Mouse (Mus musculus): Measurements from ENCODE around the gene A4gnt. TPM values are rescaled to one million over a fixed set of nuclear protein-coding genes. Genes with fewer than 3 reads are reported as not detected.

Gene A4gnt
- polyA plus RNA-seq, 1 experiment from 2014 or later, result not detected

- Histone ChIP-seq H3K36me3 (no peaks in the 10 kb centered on the region), H3K4me1 (replicated peaks) (no peaks in the 10 kb centered on the region), H3K4me3 (no peak overlapping the region), H3K9me3 (no peaks in the 10 kb centered on the region), H3K27me3 (no peaks in the 10 kb centered on the region), H3K4me2 (no peak overlapping the region), H3K27ac (replicated peaks) (no peak overlapping the region), H3K9ac (no peak overlapping the region)
- ATAC-seq (ENCODE audit: low FRiP score, low read depth), result no peak
- 92% methylated on average over 11 of the region's 11 CpGs for WGBS
Observed at GRCm38 (mm10) chr9:99620196-99620595, 7.9 kb downstream of the A4gnt start.

GRCm38 (mm10) chr9:99622034-99622433, 9.7 kb downstream of the A4gnt start:
- WGBS, result 86% methylated on average over 1 of the region's 1 CpGs
- no peak for ATAC-seq (ENCODE audit: low FRiP score, low read depth)

GRCm38 (mm10) chr9:99622966-99623365, 10.7 kb downstream of the A4gnt start:
- H3K9me3 ChIP-seq, result no peaks in the 10 kb centered on the region
- no peaks in the 10 kb centered on the region for H3K27me3 ChIP-seq
- H3K4me3 ChIP-seq, result no peak overlapping the region
- no peak for ATAC-seq (ENCODE audit: low FRiP score, low read depth)
- no peak overlapping the region for H3K9ac ChIP-seq
- no peak overlapping the region for H3K27ac ChIP-seq (replicated peaks)
- no peaks in the 10 kb centered on the region for H3K4me1 ChIP-seq (replicated peaks)
- H3K36me3 ChIP-seq, result no peaks in the 10 kb centered on the region
- H3K4me2 ChIP-seq, result no peak overlapping the region
- WGBS, result 61% methylated on average over 2 of the region's 2 CpGs

More at GRCm38 (mm10) chr9:99622034-99622433, 9.7 kb downstream of the A4gnt start:
- Histone ChIP-seq H3K27ac (replicated peaks) (no peak overlapping the region), H3K4me3 (no peak overlapping the region), H3K4me2 (no peak overlapping the region), H3K4me1 (replicated peaks) (no peaks in the 10 kb centered on the region), H3K36me3 (no peaks in the 10 kb centered on the region), H3K9ac (no peak overlapping the region), H3K9me3 (no peaks in the 10 kb centered on the region), H3K27me3 (no peaks in the 10 kb centered on the region)

GRCm38 (mm10) chr9:99624117-99624516, 11.8 kb downstream of the A4gnt start:
- no peaks in the 10 kb centered on the region for H3K9me3 ChIP-seq
- no peaks in the 10 kb centered on the region for H3K36me3 ChIP-seq
- no peak for ATAC-seq (ENCODE audit: low FRiP score, low read depth)
- no peak overlapping the region for H3K27ac ChIP-seq (replicated peaks)
- WGBS, result 80% methylated on average over 6 of the region's 6 CpGs
- H3K4me1 ChIP-seq (replicated peaks), result peaks cover 6% of the 10 kb centered on the region
- H3K4me3 ChIP-seq, result no peak overlapping the region
- no peak overlapping the region for H3K4me2 ChIP-seq
- H3K27me3 ChIP-seq, result no peaks in the 10 kb centered on the region
- H3K9ac ChIP-seq, result no peak overlapping the region

- Histone ChIP-seq H3K27ac (replicated peaks) (peak overlapping the region; percentile 87), H3K4me3 (peak overlapping the region; percentile 64), H3K27me3 (no peaks in the 10 kb centered on the region), H3K36me3 (no peaks in the 10 kb centered on the region), H3K9me3 (no peaks in the 10 kb centered on the region), H3K4me2 (peak overlapping the region; percentile 80), H3K4me1 (replicated peaks) (peaks cover 33% of the 10 kb centered on the region), H3K9ac (peak overlapping the region; percentile 68; the same call in 1 of the 2 replicates)
- no peak for ATAC-seq (ENCODE audit: low FRiP score, low read depth)
- 61% methylated on average over 4 of the region's 4 CpGs for WGBS
Observed at GRCm38 (mm10) chr9:99628581-99628980, 16.3 kb downstream of the A4gnt start.

GRCm38 (mm10) chr9:99629281-99630011, 17.1 kb downstream of the A4gnt start, which contains the start of gene Dzip1l:
Gene Dzip1l (plus strand): TSS chr9:99629496.
- no peaks in the 10 kb centered on the region for H3K27me3 ChIP-seq
- peak within 1 kb of the TSS; percentile 87 for H3K27ac ChIP-seq (replicated peaks)
- H3K36me3 ChIP-seq, result no peaks in the 10 kb centered on the region
- under 1% methylated on average over 44 of the region's 44 CpGs for WGBS
- no peaks in the 10 kb centered on the region for H3K9me3 ChIP-seq
- H3K4me3 ChIP-seq, result peak within 1 kb of the TSS; percentile 64
- peak; percentile 88 for ATAC-seq (ENCODE audit: low FRiP score, low read depth)
- H3K4me1 ChIP-seq (replicated peaks), result peaks cover 33% of the 10 kb centered on the region
- H3K9ac ChIP-seq, result peak within 1 kb of the TSS; percentile 68
- H3K4me2 ChIP-seq, result peak within 1 kb of the TSS; percentile 80

GRCm38 (mm10) chr9:99630071-99630470, 17.8 kb downstream of the A4gnt start:
- Histone ChIP-seq H3K27me3 (no peaks in the 10 kb centered on the region), H3K4me3 (peak overlapping the region; percentile 64), H3K4me2 (peak overlapping the region; percentile 80), H3K27ac (replicated peaks) (peak overlapping the region; percentile 87), H3K9me3 (no peaks in the 10 kb centered on the region), H3K4me1 (replicated peaks) (peaks cover 33% of the 10 kb centered on the region), H3K36me3 (no peaks in the 10 kb centered on the region), H3K9ac (peak overlapping the region; percentile 68)
- WGBS, result 1% methylated on average over 11 of the region's 11 CpGs
- peak; percentile 12; the same call in 1 of the 2 replicates for ATAC-seq (ENCODE audit: low FRiP score, low read depth)

GRCm38 (mm10) chr9:99630528-99631125, 18.3 kb downstream of the A4gnt start:
- ATAC-seq (ENCODE audit: low FRiP score, low read depth), result no peak

GRCm38 (mm10) chr9:99631781-99632180, 19.5 kb downstream of the A4gnt start:
- peak overlapping the region; percentile 16 for H3K4me3 ChIP-seq
- WGBS, result 22% methylated on average over 2 of the region's 2 CpGs
- no peaks in the 10 kb centered on the region for H3K36me3 ChIP-seq
- H3K27me3 ChIP-seq, result no peaks in the 10 kb centered on the region
- no peak for ATAC-seq (ENCODE audit: low FRiP score, low read depth)
- H3K9me3 ChIP-seq, result no peaks in the 10 kb centered on the region
- peak overlapping the region; percentile 47 for H3K4me2 ChIP-seq
- no peak overlapping the region for H3K9ac ChIP-seq
- H3K27ac ChIP-seq (replicated peaks), result peak overlapping the region; percentile 58
- peaks cover 33% of the 10 kb centered on the region for H3K4me1 ChIP-seq (replicated peaks)

More at GRCm38 (mm10) chr9:99630528-99631125, 18.3 kb downstream of the A4gnt start:
- H3K27me3 ChIP-seq, result no peaks in the 10 kb centered on the region
- H3K36me3 ChIP-seq, result no peaks in the 10 kb centered on the region
- WGBS, result 43% methylated on average over 9 of the region's 9 CpGs
- no peaks in the 10 kb centered on the region for H3K9me3 ChIP-seq
- peak overlapping the region; percentile 87 for H3K27ac ChIP-seq (replicated peaks)
- H3K4me3 ChIP-seq, result peak overlapping the region; percentile 64
- peaks cover 33% of the 10 kb centered on the region for H3K4me1 ChIP-seq (replicated peaks)
- H3K4me2 ChIP-seq, result peak overlapping the region; percentile 80
- H3K9ac ChIP-seq, result peak overlapping the region; percentile 68

- H3K4me3 ChIP-seq, result peak overlapping the region; percentile 16
- H3K27me3 ChIP-seq, result no peaks in the 10 kb centered on the region
- WGBS, result 18% methylated on average over 8 of the region's 8 CpGs
- H3K27ac ChIP-seq (replicated peaks), result peak overlapping the region; percentile 58
- H3K4me2 ChIP-seq, result peak overlapping the region; percentile 47
- H3K9ac ChIP-seq, result no peak overlapping the region
- H3K4me1 ChIP-seq (replicated peaks), result peaks cover 33% of the 10 kb centered on the region
- no peak for ATAC-seq (ENCODE audit: low FRiP score, low read depth)
- H3K9me3 ChIP-seq, result no peaks in the 10 kb centered on the region
- H3K36me3 ChIP-seq, result no peaks in the 10 kb centered on the region
Observed at GRCm38 (mm10) chr9:99632264-99632663, 20.0 kb downstream of the A4gnt start.

- Histone ChIP-seq H3K27ac (replicated peaks) (no peak overlapping the region), H3K4me1 (replicated peaks) (peaks cover 8% of the 10 kb centered on the region), H3K36me3 (0 out of 2 replicates have a peak, but pooled peaks cover 3% of the 10 kb centered on the region), H3K9me3 (no peaks in the 10 kb centered on the region), H3K4me2 (no peak overlapping the region), H3K4me3 (no peak overlapping the region), H3K27me3 (no peaks in the 10 kb centered on the region), H3K9ac (no peak overlapping the region)
- 0 out of 2 replicates have a peak, but pooled peaks have one; percentile 47 for ATAC-seq (ENCODE audit: low FRiP score, low read depth)
- 79% methylated on average over 1 of the region's 1 CpGs for WGBS
Observed at GRCm38 (mm10) chr9:99636776-99637175, 24.5 kb downstream of the A4gnt start.

- Histone ChIP-seq H3K9ac (no peak overlapping the region), H3K9me3 (no peaks in the 10 kb centered on the region), H3K4me3 (no peak overlapping the region), H3K36me3 (0 out of 2 replicates have a peak, but pooled peaks cover 6% of the 10 kb centered on the region), H3K4me2 (no peak overlapping the region), H3K4me1 (replicated peaks) (peaks cover 3% of the 10 kb centered on the region), H3K27me3 (no peaks in the 10 kb centered on the region), H3K27ac (replicated peaks) (no peak overlapping the region)
- ATAC-seq (ENCODE audit: low FRiP score, low read depth), result no peak
- 96% methylated on average over 17 of the region's 17 CpGs for WGBS
Observed at GRCm38 (mm10) chr9:99637227-99637626, 24.9 kb downstream of the A4gnt start.
